Comparison of ENCODE assay signal across 8 mouse cellular contexts in the genomic region with DNA sequence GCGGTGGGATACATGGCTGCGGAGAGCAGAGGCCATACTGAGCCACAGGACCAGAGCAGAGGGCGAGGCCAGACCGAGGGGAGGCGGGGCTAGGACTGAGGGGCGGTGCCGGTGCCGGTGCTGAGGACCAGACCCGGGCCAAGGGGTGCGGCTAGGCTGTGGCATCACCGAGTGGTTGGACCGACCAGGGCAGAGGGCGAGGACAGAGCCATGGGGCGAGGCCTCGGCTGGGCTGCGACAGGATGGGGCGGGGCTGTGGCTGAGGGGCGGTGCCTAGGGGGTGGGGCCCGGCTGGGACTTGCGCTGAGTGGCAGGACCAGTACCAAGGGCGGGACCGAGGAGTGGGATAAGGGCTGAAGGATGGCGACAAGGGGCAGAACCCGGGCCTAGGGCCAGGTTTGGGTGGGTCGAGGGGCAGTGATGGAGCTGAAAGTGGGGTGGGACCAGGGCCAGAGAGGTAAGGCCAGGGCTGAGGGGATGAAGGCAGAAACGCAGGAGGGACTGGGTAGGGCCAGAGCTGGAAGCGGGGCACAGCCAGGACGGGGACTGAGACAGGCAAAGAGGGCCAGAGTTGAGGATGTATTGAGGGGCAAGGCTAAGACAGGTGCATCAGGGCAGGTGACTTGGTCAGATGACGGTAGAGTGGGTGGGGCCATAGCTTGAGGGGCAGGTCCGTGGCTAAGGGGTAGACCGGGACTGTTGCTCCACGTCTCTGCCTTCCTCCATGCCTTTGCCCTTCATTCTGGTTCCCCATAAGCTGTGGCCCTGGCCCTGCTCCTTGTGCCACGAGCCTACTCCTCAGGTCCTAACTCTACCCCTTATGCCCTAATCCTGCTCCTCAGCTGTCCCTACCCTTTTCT. TPM values are rescaled to one million over a fixed set of nuclear protein-coding genes. Genes with fewer than 3 reads are reported as not detected.
DNase-seq lines count a peak whose midpoint lies in the region; ATAC-seq lines count a peak whose summit lies in the region.

No protein-coding gene starts in this region.

- WGBS in embryonic facial prominence, embryonic 14.5 days, result 3% methylated on average over 30 of the region's 33 CpGs

- H3K36me3 ChIP-seq in embryonic facial prominence, embryonic 14.5 days (ENCODE audit: control insufficient read depth, insufficient read depth, low read length), result no peaks in the 10 kb centered on the region
- H3K36me3 ChIP-seq in splenic B cell, adult 2 months (ENCODE audit: control insufficient read depth, insufficient read depth, low read length, poor library complexity, severe bottlenecking), result no peaks in the 10 kb centered on the region

- H3K4me2 ChIP-seq in embryonic facial prominence, embryonic 14.5 days (ENCODE audit: low read depth, low read length), result peak overlapping the region; percentile 47

- H3K27me3 ChIP-seq in embryonic facial prominence, embryonic 14.5 days (replicated peaks; ENCODE audit: control insufficient read depth, insufficient read depth, low read length), result peaks cover 73% of the 10 kb centered on the region
- no peaks in the 10 kb centered on the region for H3K27me3 ChIP-seq in splenic B cell, adult 2 months (ENCODE audit: control insufficient read depth, insufficient read depth, low read length, poor library complexity, severe bottlenecking)

- H3K4me1 ChIP-seq in embryonic facial prominence, embryonic 14.5 days (ENCODE audit: control insufficient read depth, insufficient read depth, low read length), result 0 out of 2 replicates have a peak, but pooled peaks cover 5% of the 10 kb centered on the region

- H3K9ac ChIP-seq in embryonic facial prominence, embryonic 14.5 days (ENCODE audit: low read depth, low read length), result peak overlapping the region; percentile 9; the same call in 1 of the 2 replicates

- DNase-seq in layer of hippocampus, postnatal 10 days (ENCODE audit: low spot score in 2 of 2), result peak; percentile 30 to 49
- no peak for DNase-seq in layer of hippocampus, postnatal 14 days (ENCODE audit: low spot score in 2 of 2)
- DNase-seq in embryonic facial prominence, embryonic 14.5 days (ENCODE audit: low spot score), result peak; percentile 33
- DNase-seq in layer of hippocampus, postnatal 36 days, result peak; percentile 15 to 21
- DNase-seq in splenic B cell, adult 2 months (ENCODE audit: low read depth, low spot score), result peak; percentile 61

- no peak overlapping the region for H3K27ac ChIP-seq in embryonic facial prominence, embryonic 14.5 days (replicated peaks; ENCODE audit: low read depth, low read length)

- no peaks in the 10 kb centered on the region for H3K9me3 ChIP-seq in embryonic facial prominence, embryonic 14.5 days (ENCODE audit: control insufficient read depth, low read length)

- ATAC-seq in activated CD4-positive, CD25-positive, alpha-beta regulatory T cell, adult 4 months, result peak; percentile 65
- ATAC-seq in embryonic facial prominence, embryonic 14.5 days (ENCODE audit: low read depth), result peak; percentile 88
- ATAC-seq in hematopoietic stem cell, adult 5-6 weeks (replicated peaks in 1 of 2; ENCODE audit: insufficient read depth in 1 of 2, low FRiP score in 2 of 2, low TSS enrichment in 1 of 2, low read depth in 1 of 2, poor library complexity in 2 of 2, severe bottlenecking in 2 of 2), result peak; percentile 46 to 66
- ATAC-seq in megakaryocyte progenitor cell, adult 5-6 weeks (replicated peaks; ENCODE audit: poor library complexity), result peak; percentile 84

- peak overlapping the region; percentile 28 for H3K4me3 ChIP-seq in embryonic facial prominence, embryonic 14.5 days (ENCODE audit: low read depth, low read length)

RNA-seq across cellular contexts. Expression of a gene that starts 9.2 kb away (rescaled TPM):
- 10 to 100 TPM; 51.2 to 55.8 TPM for total RNA-seq in layer of hippocampus, postnatal 10 days (2021)
- total RNA-seq in layer of hippocampus, postnatal 14 days (2021), result 10 to 100 TPM; 66.7 to 70.9 TPM
- polyA plus RNA-seq in activated CD4-positive, CD25-positive, alpha-beta regulatory T cell, adult 4 months (2017; shearing (Covaris generic)), result 10 to 100 TPM; 15.2 to 16.0 TPM
- 100.0 and 103 TPM in 2 replicates for polyA plus RNA-seq in embryonic facial prominence, embryonic 14.5 days (2014; fragmentation: Nextera tagmentation; extraction: Ambion mirVana)
- total RNA-seq in hematopoietic stem cell, adult 5-6 weeks (2017), result 10.8 and 12.1 TPM in 2 replicates
- total RNA-seq in layer of hippocampus, postnatal 36 days (2021), result 10 to 100 TPM; 55.3 to 55.8 TPM
- total RNA-seq in megakaryocyte progenitor cell, adult 5-6 weeks (2015), result 35.5 and 36.8 TPM in 2 replicates
- 4.0 and 5.0 TPM in 2 replicates for total RNA-seq in megakaryocyte progenitor cell, adult 5-6 weeks (2017)

RNA-seq across cellular contexts. Expression of a gene that starts 17.9 kb away (rescaled TPM):
- total RNA-seq in layer of hippocampus, postnatal 10 days (2021), result 100 to 1,000 TPM; 259 to 261 TPM
- total RNA-seq in layer of hippocampus, postnatal 14 days (2021), result 100 to 1,000 TPM; 266 to 272 TPM
- 1 to 10 TPM in 1 of 2 experiments, under 1 TPM in 1; 0.44 to 1.5 TPM for polyA plus RNA-seq in activated CD4-positive, CD25-positive, alpha-beta regulatory T cell, adult 4 months (2017; shearing (Covaris generic))
- polyA plus RNA-seq in embryonic facial prominence, embryonic 14.5 days (2014; fragmentation: Nextera tagmentation; extraction: Ambion mirVana), result 1.4 and 1.9 TPM in 2 replicates
- total RNA-seq in hematopoietic stem cell, adult 5-6 weeks (2017), result 0.60 TPM in 1 of 2 replicates, not detected in the other
- 100 to 1,000 TPM; 273 to 281 TPM for total RNA-seq in layer of hippocampus, postnatal 36 days (2021)
- total RNA-seq in megakaryocyte progenitor cell, adult 5-6 weeks (2015), result 0.10 TPM in 1 of 2 replicates, not detected in the other
- not detected in 2 replicates for total RNA-seq in megakaryocyte progenitor cell, adult 5-6 weeks (2017)

RNA-seq across cellular contexts. Expression of a gene that starts 31.6 kb away (rescaled TPM):
- 100 to 1,000 TPM in 1 of 2 experiments, 10 to 100 TPM in 1; 89.3 to 116 TPM for total RNA-seq in layer of hippocampus, postnatal 10 days (2021)
- total RNA-seq in layer of hippocampus, postnatal 14 days (2021), result 10 to 100 TPM; 79.7 to 95.2 TPM
- 10 to 100 TPM; 33.4 to 41.8 TPM for polyA plus RNA-seq in activated CD4-positive, CD25-positive, alpha-beta regulatory T cell, adult 4 months (2017; shearing (Covaris generic))
- polyA plus RNA-seq in embryonic facial prominence, embryonic 14.5 days (2014; fragmentation: Nextera tagmentation; extraction: Ambion mirVana), result 64.7 and 82.4 TPM in 2 replicates
- 39.1 and 41.4 TPM in 2 replicates for total RNA-seq in hematopoietic stem cell, adult 5-6 weeks (2017)
- 10 to 100 TPM; 77.1 to 90.0 TPM for total RNA-seq in layer of hippocampus, postnatal 36 days (2021)
- total RNA-seq in megakaryocyte progenitor cell, adult 5-6 weeks (2015), result 81.2 and 99.2 TPM in 2 replicates
- total RNA-seq in megakaryocyte progenitor cell, adult 5-6 weeks (2017), result 85.6 and 101 TPM in 2 replicates

RNA-seq across cellular contexts. Expression of a gene that starts 35.3 kb away (rescaled TPM):
- total RNA-seq in layer of hippocampus, postnatal 10 days (2021), result under 1 TPM in 1 of 2 experiments, not detected in 1; 0.30 TPM
- under 1 TPM; 0.39 to 0.57 TPM for total RNA-seq in layer of hippocampus, postnatal 14 days (2021)
- polyA plus RNA-seq in activated CD4-positive, CD25-positive, alpha-beta regulatory T cell, adult 4 months (2017; shearing (Covaris generic)), result 10 to 100 TPM; 70.0 to 70.7 TPM
- polyA plus RNA-seq in embryonic facial prominence, embryonic 14.5 days (2014; fragmentation: Nextera tagmentation; extraction: Ambion mirVana), result 0.65 and 0.73 TPM in 2 replicates
- total RNA-seq in hematopoietic stem cell, adult 5-6 weeks (2017), result 14.0 and 21.4 TPM in 2 replicates
- under 1 TPM; 0.40 to 0.65 TPM for total RNA-seq in layer of hippocampus, postnatal 36 days (2021)
- 8.3 and 8.9 TPM in 2 replicates for total RNA-seq in megakaryocyte progenitor cell, adult 5-6 weeks (2015)
- 6.2 and 9.5 TPM in 2 replicates for total RNA-seq in megakaryocyte progenitor cell, adult 5-6 weeks (2017)

RNA-seq across cellular contexts. Expression of a gene that starts 59.4 kb away (rescaled TPM):
- total RNA-seq in layer of hippocampus, postnatal 10 days (2021), result 1 to 10 TPM; 1.9 to 3.2 TPM
- 1 to 10 TPM; 2.4 to 4.2 TPM for total RNA-seq in layer of hippocampus, postnatal 14 days (2021)
- 10 to 100 TPM; 55.2 to 62.0 TPM for polyA plus RNA-seq in activated CD4-positive, CD25-positive, alpha-beta regulatory T cell, adult 4 months (2017; shearing (Covaris generic))
- 3.1 and 4.5 TPM in 2 replicates for polyA plus RNA-seq in embryonic facial prominence, embryonic 14.5 days (2014; fragmentation: Nextera tagmentation; extraction: Ambion mirVana)
- total RNA-seq in hematopoietic stem cell, adult 5-6 weeks (2017), result 25.3 and 40.2 TPM in 2 replicates
- 1 to 10 TPM; 3.0 to 3.4 TPM for total RNA-seq in layer of hippocampus, postnatal 36 days (2021)
- 29.4 and 31.9 TPM in 2 replicates for total RNA-seq in megakaryocyte progenitor cell, adult 5-6 weeks (2015)
- total RNA-seq in megakaryocyte progenitor cell, adult 5-6 weeks (2017), result 28.7 and 28.9 TPM in 2 replicates

Comparison
In these comparisons a context has a peak if more than half of its experiments do, and no peak if none do; other contexts are left out.
1. DNase-seq: peak in layer of hippocampus, postnatal 10 days (2 of 2), embryonic facial prominence, embryonic 14.5 days (single experiment), layer of hippocampus, postnatal 36 days (2 of 2) and splenic B cell, adult 2 months (single experiment); none in layer of hippocampus, postnatal 14 days (0 of 2).
2. RNA of a gene that starts 17.9 kb away (total RNA-seq): 273 to 281 TPM in layer of hippocampus, postnatal 36 days, 266 to 272 TPM in layer of hippocampus, postnatal 14 days and 259 to 261 TPM in layer of hippocampus, postnatal 10 days; 0.60 TPM in hematopoietic stem cell, adult 5-6 weeks and 0.10 TPM in megakaryocyte progenitor cell, adult 5-6 weeks; every median in the first group is over 100 times any median in the second.
3. Peak in every context shown above with its lines, with median percentiles within 50 percentile points of each other: ATAC-seq.